Mouse (Mus musculus) CH12.LX (cell line): ENCODE measurements at regions not wholly inside any gene's neighbourhood (a gene's known extent, or its start where the extent isn't known, plus 50 kb on each side); places are given as distances from the start of the nearest gene placed in this dataset.

Source experiments
- BHLHE40 ChIP-seq: IDR thresholded peaks from 2 replicates; pipeline ENCODE4 v1.6.1; 2011; ENCODE audit warnings: mild to moderate bottlenecking, low read depth, low read length, improper control_type of control experiment
- CTCF ChIP-seq, 2 experiments: IDR thresholded peaks in 1 of 2; conservative IDR thresholded peaks in 1 of 2; 2 replicates each; pipeline ENCODE4 v1.5.1; 2011 to 2012; ENCODE audit warnings: low read depth in 2 of 2, low read length in 2 of 2, improper control_type of control experiment in 1 of 2, inconsistent platforms in 1 of 2, mild to moderate bottlenecking in 1 of 2, moderate library complexity in 1 of 2
- E2F4 ChIP-seq: IDR thresholded peaks from 2 replicates; pipeline ENCODE4 v1.6.1; 2011; ENCODE audit warnings: low read depth, low read length, improper control_type of control experiment; ENCODE audit not compliant: insufficient replicate concordance
- KAT2A ChIP-seq: IDR thresholded peaks from 2 replicates; pipeline ENCODE4 v1.6.1; 2012; ENCODE audit warnings: low read length, improper control_type of control experiment, inconsistent platforms; ENCODE audit not compliant: insufficient replicate concordance
- MEF2A ChIP-seq: IDR thresholded peaks from 2 replicates; pipeline ENCODE4 v1.6.1; 2014; ENCODE audit warnings: low read depth, mild to moderate bottlenecking, inconsistent platforms, low read length, improper control_type of control experiment, borderline replicate concordance
- MYC ChIP-seq: IDR thresholded peaks from 2 replicates; pipeline ENCODE4 v1.6.1; 2011; ENCODE audit warnings: low read depth, mild to moderate bottlenecking, improper control_type of control experiment, low read length
- POLR2A ChIP-seq: IDR thresholded peaks from 2 replicates; pipeline ENCODE4 v1.6.1; 2011; ENCODE audit warnings: low read depth, mild to moderate bottlenecking, improper control_type of control experiment, low read length
- TCF12 ChIP-seq: IDR thresholded peaks from 2 replicates; pipeline ENCODE4 v1.6.1; 2014; ENCODE audit warnings: low read depth, mild to moderate bottlenecking, inconsistent platforms, low read length, improper control_type of control experiment
- ZKSCAN1 ChIP-seq: IDR thresholded peaks from 2 replicates; pipeline ENCODE4 v1.6.1; 2012; ENCODE audit warnings: low read depth, inconsistent platforms, low read length, improper control_type of control experiment, borderline replicate concordance

GRCm38 (mm10) chr12:106464701-106465100, 454.7 kb downstream of the Vrk1 start:
- no peak for TF ChIP-seq BHLHE40
- TF ChIP-seq TCF12 = no peak
- TF ChIP-seq MEF2A = no peak
- TF ChIP-seq KAT2A = no peak
- TF ChIP-seq MYC = no peak
- TF ChIP-seq E2F4 = no peak
- TF ChIP-seq CTCF (conservative IDR thresholded peaks at IDR 0.05 in 1 of 2, IDR thresholded peaks at IDR 0.05 in 1 of 2; ENCODE audit: low read depth in 2 of 2, low read length in 2 of 2) = no peak
- no peak for TF ChIP-seq POLR2A
- TF ChIP-seq ZKSCAN1 = no peak
